Mouse (Mus musculus) MEL (cell line): ENCODE data around the gene Cd209g. TPM values are rescaled to one million over a fixed set of nuclear protein-coding genes. Genes with fewer than 3 reads are reported as not detected.

Experiments
- DNase-seq: peaks from one replicate; pipeline ENCODE4 v3.0.0; 2011; ENCODE audit warnings: low read depth, low spot score
- H3K27ac ChIP-seq: 2 replicates; pipeline ENCODE4 v1.5.1; 2012; ENCODE audit warnings: low read depth, mild to moderate bottlenecking, control low read depth, low read length, moderate library complexity; ENCODE audit not compliant: control insufficient read depth
- H3K27me3 ChIP-seq, 2 experiments: fragments of 150-350 bp in 1 of 2; sonication (generic) in 1 of 2; 2 replicates each; pipeline ENCODE4 v1.6.1; 2012; ENCODE audit warnings: low read length in 2 of 2, mild to moderate bottlenecking in 2 of 2, improper control_type of control experiment in 1 of 2, moderate library complexity in 1 of 2; ENCODE audit not compliant: insufficient read depth in 2 of 2, control insufficient read depth in 1 of 2
- H3K36me3 ChIP-seq, 2 experiments: 2 replicates each; pipeline ENCODE4 v1.6.1; 2012 to 2014; ENCODE audit warnings: low read length in 2 of 2, improper control_type of control experiment in 1 of 2, inconsistent platforms in 1 of 2, mild to moderate bottlenecking in 1 of 2; ENCODE audit not compliant: insufficient read depth in 2 of 2, control insufficient read depth in 1 of 2
- H3K4me1 ChIP-seq, 2 experiments: fragments of 150-350 bp in 1 of 2; sonication (generic) in 1 of 2; 2 replicates each; pipeline ENCODE4 v1.6.1; 2012; ENCODE audit warnings: low read length in 2 of 2, improper control_type of control experiment in 1 of 2, mild to moderate bottlenecking in 1 of 2; ENCODE audit not compliant: insufficient read depth in 2 of 2, control insufficient read depth in 1 of 2
- H3K4me3 ChIP-seq, 2 experiments: fragments of 150-350 bp in 1 of 2; sonication (generic) in 1 of 2; 2 replicates each; pipeline ENCODE4 v1.5.1; 2012; ENCODE audit warnings: low read depth in 2 of 2, low read length in 2 of 2, mild to moderate bottlenecking in 2 of 2, moderate library complexity in 2 of 2, control low read depth in 1 of 2, improper control_type of control experiment in 1 of 2; ENCODE audit not compliant: control insufficient read depth in 1 of 2, insufficient read depth in 1 of 2
- H3K79me2 ChIP-seq: 2 replicates; pipeline ENCODE4 v1.6.1; 2012; ENCODE audit warnings: mild to moderate bottlenecking, low read length, moderate library complexity; ENCODE audit not compliant: control insufficient read depth, poor library complexity, insufficient read depth
- H3K9ac ChIP-seq: 2 replicates; pipeline ENCODE4 v1.6.1; 2012; ENCODE audit warnings: low read depth, mild to moderate bottlenecking, control low read depth, low read length, moderate library complexity; ENCODE audit not compliant: control insufficient read depth, poor library complexity, severe bottlenecking
- H3K9me3 ChIP-seq: fragments of 150-350 bp; sonication (generic); replicated peaks from 2 replicates; pipeline ENCODE4 v1.6.1; 2012; ENCODE audit warnings: mild to moderate bottlenecking, low read length, improper control_type of control experiment, moderate library complexity; ENCODE audit not compliant: insufficient read depth
- CHD1 ChIP-seq: IDR thresholded peaks from 2 replicates; pipeline ENCODE4 v1.6.1; 2012; ENCODE audit warnings: low read depth, mild to moderate bottlenecking, inconsistent platforms, low read length, improper control_type of control experiment
- E2F4 ChIP-seq: IDR thresholded peaks from 2 replicates; pipeline ENCODE4 v1.6.1; 2011; ENCODE audit warnings: low read depth, low read length, improper control_type of control experiment, borderline replicate concordance
- EP300 ChIP-seq, 2 experiments: IDR thresholded peaks; 2 replicates each; pipeline ENCODE4 v1.6.1; 2011; ENCODE audit warnings: improper control_type of control experiment in 2 of 2, low read length in 2 of 2, low read depth in 1 of 2, mild to moderate bottlenecking in 1 of 2
- ETS1 ChIP-seq: IDR thresholded peaks from 2 replicates; pipeline ENCODE4 v1.6.1; 2012; ENCODE audit warnings: low read depth, mild to moderate bottlenecking, inconsistent platforms, low read length, improper control_type of control experiment, moderate library complexity
- GATA1 ChIP-seq: IDR thresholded peaks from 2 replicates; pipeline ENCODE4 v1.6.1; 2011; ENCODE audit warnings: low read depth, low read length, improper control_type of control experiment
- JUND ChIP-seq: IDR thresholded peaks from 2 replicates; pipeline ENCODE4 v1.6.1; 2011; ENCODE audit warnings: low read depth, mild to moderate bottlenecking, improper control_type of control experiment, low read length
- MAFK ChIP-seq: IDR thresholded peaks from 2 replicates; pipeline ENCODE4 v1.6.1; 2011; ENCODE audit warnings: low read depth, mild to moderate bottlenecking, low read length, improper control_type of control experiment, borderline replicate concordance
- MAZ ChIP-seq: IDR thresholded peaks from 2 replicates; pipeline ENCODE4 v1.6.1; 2012; ENCODE audit warnings: low read depth, mild to moderate bottlenecking, inconsistent platforms, low read length, improper control_type of control experiment
- NELFE ChIP-seq: IDR thresholded peaks from 2 replicates; pipeline ENCODE4 v1.6.1; 2011; ENCODE audit warnings: low read depth, low read length, improper control_type of control experiment
- NRF1 ChIP-seq: IDR thresholded peaks from 2 replicates; pipeline ENCODE4 v1.6.1; 2014; ENCODE audit warnings: low read depth, mild to moderate bottlenecking, inconsistent platforms, low read length, improper control_type of control experiment, moderate library complexity; ENCODE audit not compliant: poor library complexity, insufficient read depth, severe bottlenecking
- POLR2A ChIP-seq, 2 experiments: IDR thresholded peaks; 2 replicates each; pipeline ENCODE4 v1.6.1; 2011 to 2012; ENCODE audit warnings: low read length in 2 of 2, mild to moderate bottlenecking in 2 of 2, control low read depth in 1 of 2, improper control_type of control experiment in 1 of 2, low read depth in 1 of 2, moderate library complexity in 1 of 2; ENCODE audit not compliant: control insufficient read depth in 1 of 2, insufficient read depth in 1 of 2, poor library complexity in 1 of 2
- POLR2AphosphoS2 ChIP-seq: IDR thresholded peaks from 2 replicates; pipeline ENCODE4 v1.6.1; 2011; ENCODE audit warnings: low read length, improper control_type of control experiment
- POLR2AphosphoS5 ChIP-seq: IDR thresholded peaks from 2 replicates; pipeline ENCODE4 v1.6.1; 2012; ENCODE audit warnings: low read depth, borderline replicate concordance, mild to moderate bottlenecking, inconsistent platforms, low read length, moderate library complexity, mixed read lengths
- SMC3 ChIP-seq: IDR thresholded peaks from 2 replicates; pipeline ENCODE4 v1.6.1; 2011; ENCODE audit warnings: low read depth, low read length, improper control_type of control experiment
- TBP ChIP-seq: IDR thresholded peaks from 2 replicates; pipeline ENCODE4 v1.8.0; 2011; ENCODE audit warnings: low read depth, low read length, improper control_type of control experiment
- TCF12 ChIP-seq: IDR thresholded peaks from 2 replicates; pipeline ENCODE4 v1.6.1; 2014; ENCODE audit warnings: low read depth, mild to moderate bottlenecking, inconsistent platforms, low read length, improper control_type of control experiment, moderate library complexity
- USF2 ChIP-seq, 2 experiments: IDR thresholded peaks; 2 replicates each; pipeline ENCODE4 v1.6.1; 2011 to 2012; ENCODE audit warnings: improper control_type of control experiment in 2 of 2, low read length in 2 of 2, borderline replicate concordance in 1 of 2, inconsistent platforms in 1 of 2, low read depth in 1 of 2, mild to moderate bottlenecking in 1 of 2; ENCODE audit not compliant: insufficient read depth in 1 of 2
- polyA plus RNA-seq, 2 experiments: library from polyadenylated mRNA; stranded (reverse) in 1 of 2; unstranded in 1 of 2; fragments of >175 nt in 1 of 2; fragments of >200 nt in 1 of 2; gene quantifications; 2 replicates each; pipeline versions ENCODE4 v1.2.1 to v1.2.4; 2012; ENCODE audit warnings: low replicate concordance in 2 of 2, low read depth in 1 of 2; ENCODE audit not compliant: insufficient read length in 2 of 2, insufficient read depth in 1 of 2, missing spikeins in 1 of 2
- total RNA-seq: library from RNA; depleted of rRNA; stranded (reverse); fragments of 300-350 nt; gene quantifications from 2 replicates; pipeline ENCODE4 v1.2.3, GENCODE M21; 2012

Gene Cd209g
- total and polyA plus RNA-seq, 3 experiments: not detected

GRCm38 (mm10) chr8:4147272-4147671 lies 13.4 kb downstream of the Cd209g start:
- Histone ChIP-seq H3K36me3 (no peaks in the 10 kb centered on the region), H3K9me3 (no peaks in the 10 kb centered on the region), H3K4me3 (no peak overlapping the region), H3K79me2 (no peaks in the 10 kb centered on the region), H3K9ac (no peak overlapping the region), H3K27me3 (peaks cover 3 to 4% of the 10 kb centered on the region in 2 experiments), H3K27ac (no peak overlapping the region), H3K4me1 (no peaks in the 10 kb centered on the region)
- TF ChIP-seq MAZ (no peak), MAFK (no peak), POLR2AphosphoS5 (no peak), CHD1 (no peak), EP300 (IDR thresholded peaks at IDR 0.05; ENCODE audit: low read depth in 1 of 2, low read length in 2 of 2) (no peak), SMC3 (no peak), POLR2AphosphoS2 (no peak), GATA1 (no peak)
- no peak for DNase-seq

DNA sequence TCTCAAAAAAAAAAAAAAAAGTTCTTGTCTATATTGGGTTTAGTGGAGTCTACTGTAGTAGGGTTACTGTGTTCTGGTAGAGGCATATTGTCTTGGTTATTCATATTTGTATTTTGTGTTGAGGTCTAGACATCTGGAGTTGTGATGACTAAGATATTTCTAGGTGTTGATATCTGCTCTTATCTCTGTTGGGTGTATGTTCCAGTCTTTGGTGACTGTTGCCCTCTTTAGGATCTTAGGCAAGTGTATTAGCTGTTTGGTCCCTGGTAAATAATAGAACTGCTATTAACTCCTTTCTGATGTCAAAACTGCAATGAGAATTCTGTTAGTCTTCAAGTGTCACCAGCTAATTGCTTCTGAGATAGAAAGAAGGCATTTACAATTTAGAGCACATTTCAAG lies 21.0 kb downstream of the Cd209g start:
- Histone ChIP-seq H3K36me3 (no peaks in the 10 kb centered on the region), H3K27me3 (no peaks in the 10 kb centered on the region; a peak in 1 of 4 replicates), H3K9me3 (no peaks in the 10 kb centered on the region), H3K79me2 (no peaks in the 10 kb centered on the region), H3K27ac (no peak overlapping the region), H3K4me1 (no peaks in the 10 kb centered on the region), H3K4me3 (no peak overlapping the region), H3K9ac (no peak overlapping the region)
- DNase-seq: no peak
- no peak for TF ChIP-seq NELFE
- no peak for TF ChIP-seq SMC3

DNA sequence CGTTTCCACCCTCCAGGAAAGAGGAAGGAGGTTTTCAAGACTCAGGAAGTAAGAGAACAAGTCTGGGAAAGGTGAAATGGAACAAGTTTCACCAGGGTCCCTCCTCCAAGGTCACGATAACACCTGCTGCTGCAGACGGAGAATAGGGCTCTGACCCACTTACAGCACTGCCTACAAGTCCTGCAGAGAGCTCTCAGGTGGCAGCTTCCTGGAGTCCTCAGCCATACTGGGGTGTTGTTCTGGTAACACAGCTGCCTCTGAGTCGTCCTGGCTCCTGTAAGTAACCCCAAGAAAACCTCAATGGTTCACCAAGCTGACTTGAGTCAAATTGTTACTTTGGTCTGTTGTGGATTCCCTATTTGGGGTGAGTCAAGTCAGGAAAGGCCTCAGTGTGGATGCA lies 28.9 kb downstream of the Cd209g start:
- Histone ChIP-seq H3K4me1 (peaks cover 2 to 6% of the 10 kb centered on the region in 2 experiments; a peak in 3 of 4 replicates), H3K27ac (no peak overlapping the region), H3K9me3 (no peaks in the 10 kb centered on the region), H3K27me3 (no peaks in the 10 kb centered on the region), H3K9ac (no peak overlapping the region), H3K36me3 (peaks cover 0 to 9% of the 10 kb centered on the region in 2 experiments; a peak in 2 of 4 replicates), H3K79me2 (peaks cover 4% of the 10 kb centered on the region; the same call in 1 of the 2 replicates)
- DNase-seq: no peak
- TF ChIP-seq TCF12 (no peak), E2F4 (no peak), USF2 (IDR thresholded peaks at IDR 0.05; ENCODE audit: borderline replicate concordance in 1 of 2, insufficient read depth in 1 of 2, low read depth in 1 of 2, low read length in 2 of 2) (no peak), MAFK (no peak), ETS1 (no peak), MAZ (no peak), POLR2A (IDR thresholded peaks at IDR 0.05; ENCODE audit: control insufficient read depth in 1 of 2, insufficient read depth in 1 of 2, low read depth in 1 of 2, low read length in 2 of 2, poor library complexity in 1 of 2) (no peak), GATA1 (no peak), NELFE (no peak), JUND (no peak), POLR2AphosphoS2 (no peak), NRF1 (no peak), EP300 (IDR thresholded peaks at IDR 0.05; ENCODE audit: low read depth in 1 of 2, low read length in 2 of 2) (no peak), TBP (no peak), POLR2AphosphoS5 (no peak)
- TF ChIP-seq, all 39 proteins: peak for 0
- H3K4me3 ChIP-seq: no peak overlapping the region
